14 mouse cellular contexts compared by ENCODE assay signal in genomic region chr2:8877855-8878254, GRCm38 (mm10).
A peak's percentile ranks its signal among the peaks of the same experiment; 100 is the strongest.
DNase-seq lines count a peak whose midpoint lies in the region; ATAC-seq and TF ChIP-seq lines count a peak whose summit lies in the region.
"Had no signal": no experiment of that assay in that cellular context is flagged by ENCODE, and none has a peak within 500 bp of the region (broad histone marks: within the 10 kb centered on the region; RNA-seq: fewer than 3 reads in every experiment).

No protein-coding gene starts in this region.

- peak; percentile 34 for TF ChIP-seq CTCF in intestine, postnatal 0 days (IDR thresholded peaks at IDR 0.05; ENCODE audit: low read depth)
- TF ChIP-seq CTCF in midbrain, postnatal 0 days (IDR thresholded peaks at IDR 0.05): peak; percentile 71
- peak; percentile 66 for TF ChIP-seq CTCF in stomach, postnatal 0 days (IDR thresholded peaks at IDR 0.05; ENCODE audit: low read depth)

- H3K27me3 ChIP-seq in intestine, postnatal 0 days (replicated peaks; ENCODE audit: control insufficient read depth, insufficient read depth, low read length): no peaks in the 10 kb centered on the region
- no peaks in the 10 kb centered on the region; the same call in 1 of the 2 replicates for H3K27me3 ChIP-seq in intestine, embryonic 15.5 days (replicated peaks)
- H3K27me3 ChIP-seq in midbrain, postnatal 0 days (ENCODE audit: insufficient read depth, low read length): no peaks in the 10 kb centered on the region
- no peaks in the 10 kb centered on the region for H3K27me3 ChIP-seq in midbrain, embryonic 13.5 days
- H3K27me3 ChIP-seq in stomach, postnatal 0 days (ENCODE audit: control insufficient read depth, insufficient read depth, low read length): no peaks in the 10 kb centered on the region
- H3K27me3 ChIP-seq: embryonic facial prominence, embryonic 15.5 days; liver, embryonic 15.5 days had no signal

- H3K9ac ChIP-seq in intestine, postnatal 0 days (ENCODE audit: low read depth, low read length): no peak overlapping the region
- no peak overlapping the region for H3K9ac ChIP-seq in intestine, embryonic 15.5 days
- H3K9ac ChIP-seq in midbrain, postnatal 0 days (replicated peaks; ENCODE audit: low read length, poor library complexity, severe bottlenecking): no peak overlapping the region
- no peak overlapping the region for H3K9ac ChIP-seq in midbrain, embryonic 13.5 days (replicated peaks)
- no peak overlapping the region for H3K9ac ChIP-seq in stomach, postnatal 0 days (ENCODE audit: low read length)
- H3K9ac ChIP-seq: embryonic facial prominence, embryonic 15.5 days; liver, embryonic 15.5 days had no signal

- H3K4me3 ChIP-seq in intestine, postnatal 0 days (ENCODE audit: low read depth, low read length): no peak overlapping the region
- H3K4me3 ChIP-seq in intestine, embryonic 15.5 days (replicated peaks): no peak overlapping the region
- H3K4me3 ChIP-seq in midbrain, postnatal 0 days (ENCODE audit: low read depth, low read length): no peak overlapping the region
- no peak overlapping the region for H3K4me3 ChIP-seq in midbrain, embryonic 13.5 days (replicated peaks)
- H3K4me3 ChIP-seq in stomach, postnatal 0 days (ENCODE audit: low read depth, low read length): no peak overlapping the region
- H3K4me3 ChIP-seq: embryonic facial prominence, embryonic 15.5 days; liver, embryonic 15.5 days; myocyte had no signal

- 61% methylated on average over 3 of the region's 3 CpGs for WGBS in intestine, postnatal 0 days
- WGBS in intestine, embryonic 15.5 days: 71% methylated on average over 3 of the region's 3 CpGs
- WGBS in midbrain, postnatal 0 days: 71% methylated on average over 3 of the region's 3 CpGs
- 86% methylated on average over 3 of the region's 3 CpGs for WGBS in midbrain, embryonic 13.5 days
- 52% methylated on average over 3 of the region's 3 CpGs for WGBS in stomach, postnatal 0 days

- H3K4me2 ChIP-seq in intestine, postnatal 0 days (replicated peaks; ENCODE audit: low read depth): no peak overlapping the region
- H3K4me2 ChIP-seq in intestine, embryonic 15.5 days (replicated peaks): no peak overlapping the region
- no peak overlapping the region for H3K4me2 ChIP-seq in midbrain, postnatal 0 days (ENCODE audit: low read depth, low read length, poor library complexity, severe bottlenecking)
- no peak overlapping the region for H3K4me2 ChIP-seq in midbrain, embryonic 13.5 days (replicated peaks)
- H3K4me2 ChIP-seq in stomach, postnatal 0 days (replicated peaks; ENCODE audit: low read depth): no peak overlapping the region
- H3K4me2 ChIP-seq: embryonic facial prominence, embryonic 15.5 days; liver, embryonic 15.5 days had no signal

- no peak overlapping the region for H3K27ac ChIP-seq in intestine, postnatal 0 days (ENCODE audit: low read depth, low read length)
- no peak overlapping the region for H3K27ac ChIP-seq in intestine, embryonic 15.5 days
- H3K27ac ChIP-seq in midbrain, postnatal 0 days (ENCODE audit: low read depth, low read length): no peak overlapping the region
- no peak overlapping the region for H3K27ac ChIP-seq in midbrain, embryonic 13.5 days
- no peak overlapping the region for H3K27ac ChIP-seq in stomach, postnatal 0 days (replicated peaks)
- H3K27ac ChIP-seq: embryonic facial prominence, embryonic 15.5 days; liver, embryonic 15.5 days had no signal

- no peaks in the 10 kb centered on the region for H3K36me3 ChIP-seq in intestine, postnatal 0 days (ENCODE audit: control insufficient read depth, insufficient read depth)
- H3K36me3 ChIP-seq in intestine, embryonic 15.5 days: no peaks in the 10 kb centered on the region
- no peaks in the 10 kb centered on the region for H3K36me3 ChIP-seq in midbrain, postnatal 0 days (ENCODE audit: insufficient read depth, low read length)
- H3K36me3 ChIP-seq in midbrain, embryonic 13.5 days: no peaks in the 10 kb centered on the region
- H3K36me3 ChIP-seq in stomach, postnatal 0 days (ENCODE audit: control insufficient read depth, insufficient read depth, low read length): no peaks in the 10 kb centered on the region
- H3K36me3 ChIP-seq: embryonic facial prominence, embryonic 15.5 days; liver, embryonic 15.5 days had no signal

- TF ChIP-seq EP300 in stomach, postnatal 0 days (optimal IDR thresholded peaks at IDR 0.05): no peak

- no peaks in the 10 kb centered on the region for H3K4me1 ChIP-seq in intestine, postnatal 0 days (replicated peaks; ENCODE audit: control insufficient read depth, insufficient read depth, low read length)
- H3K4me1 ChIP-seq in intestine, embryonic 15.5 days (replicated peaks): no peaks in the 10 kb centered on the region
- no peaks in the 10 kb centered on the region for H3K4me1 ChIP-seq in midbrain, postnatal 0 days (ENCODE audit: insufficient read depth, low read length)
- no peaks in the 10 kb centered on the region for H3K4me1 ChIP-seq in midbrain, embryonic 13.5 days (replicated peaks)
- no peaks in the 10 kb centered on the region for H3K4me1 ChIP-seq in stomach, postnatal 0 days (replicated peaks; ENCODE audit: control insufficient read depth, insufficient read depth)
- H3K4me1 ChIP-seq: embryonic facial prominence, embryonic 15.5 days; liver, embryonic 15.5 days had no signal

- ATAC-seq in intestine, postnatal 0 days: no peak
- ATAC-seq in intestine, embryonic 15.5 days: no peak
- ATAC-seq in midbrain, postnatal 0 days (ENCODE audit: low FRiP score): no peak
- no peak for ATAC-seq in midbrain, embryonic 13.5 days
- no peak for ATAC-seq in stomach, postnatal 0 days (ENCODE audit: low FRiP score, low TSS enrichment)

- H3K9me3 ChIP-seq in intestine, postnatal 0 days (ENCODE audit: control insufficient read depth): no peaks in the 10 kb centered on the region
- H3K9me3 ChIP-seq in intestine, embryonic 15.5 days: no peaks in the 10 kb centered on the region
- H3K9me3 ChIP-seq in midbrain, postnatal 0 days (ENCODE audit: low read length): no peaks in the 10 kb centered on the region
- H3K9me3 ChIP-seq in midbrain, embryonic 13.5 days: no peaks in the 10 kb centered on the region
- H3K9me3 ChIP-seq in stomach, postnatal 0 days (ENCODE audit: control insufficient read depth, low read length): no peaks in the 10 kb centered on the region
- H3K9me3 ChIP-seq: embryonic facial prominence, embryonic 15.5 days; liver, embryonic 15.5 days had no signal

- peak; percentile 65 for DNase-seq in midbrain, postnatal 0 days (ENCODE audit: low spot score)
- DNase-seq in adipocyte (ENCODE audit: low spot score): peak; percentile 3
- no peak for DNase-seq in stomach, postnatal 0 days (ENCODE audit: low spot score)
- DNase-seq in kidney, adult 18-20 months: no peak
- DNase-seq: adrenal gland, adult 8-10 months; cerebellum, adult 11-12 months; kidney, postnatal 10 days; spleen, adult 18-20 months had no signal

Comparison
In these comparisons a context has a peak if more than half of its experiments do, and no peak if none do; other contexts are left out.
1. DNase-seq: peak in midbrain, postnatal 0 days (single experiment) and adipocyte (single experiment); none in stomach, postnatal 0 days (single experiment) and kidney, adult 18-20 months (single experiment).
2. Peak in every context shown above with its lines, with median percentiles within 50 percentile points of each other: CTCF ChIP-seq.